Comparison of ENCODE assay signal across 10 mouse cellular contexts in genomic region chr16:33005216-33005615, GRCm38 (mm10). TPM values are rescaled to one million over a fixed set of nuclear protein-coding genes. Genes with fewer than 3 reads are reported as not detected.
A peak's percentile ranks its signal among the peaks of the same experiment; 100 is the strongest.
DNase-seq lines count a peak whose midpoint lies in the region; ATAC-seq and TF ChIP-seq lines count a peak whose summit lies in the region.
"Had no signal": no experiment of that assay in that cellular context is flagged by ENCODE, and none has a peak within 500 bp of the region (broad histone marks: within the 10 kb centered on the region; RNA-seq: fewer than 3 reads in every experiment).

No protein-coding gene starts in this region.

- TF ChIP-seq CTCF in MEL (IDR thresholded peaks at IDR 0.05 in 2 of 3, conservative IDR thresholded peaks at IDR 0.05 in 1 of 3; ENCODE audit: control insufficient read depth in 1 of 3, insufficient read depth in 1 of 3, low read depth in 2 of 3, low read length in 3 of 3, poor library complexity in 1 of 3, severe bottlenecking in 1 of 3), result no peak
- no peak for TF ChIP-seq CTCF in brain, embryonic 14.5 days (IDR thresholded peaks at IDR 0.05; ENCODE audit: borderline replicate concordance, extremely low read depth, insufficient read depth, insufficient read length)
- no peak for TF ChIP-seq CTCF in heart, postnatal 0 days (IDR thresholded peaks at IDR 0.05; ENCODE audit: low read depth)

- H3K9ac ChIP-seq in hindbrain, embryonic 15.5 days, result no peak overlapping the region
- no peak overlapping the region for H3K9ac ChIP-seq in hindbrain, embryonic 13.5 days
- H3K9ac ChIP-seq in MEL (ENCODE audit: control insufficient read depth, low read depth, low read length, poor library complexity, severe bottlenecking), result no peak overlapping the region
- no peak overlapping the region for H3K9ac ChIP-seq in heart, postnatal 0 days (replicated peaks; ENCODE audit: low read depth, low read length)

- H3K27ac ChIP-seq in hindbrain, embryonic 15.5 days (replicated peaks), result 0 out of 2 replicates have a peak overlapping the region, but pooled peaks have one; percentile 30
- no peak overlapping the region for H3K27ac ChIP-seq in hindbrain, embryonic 13.5 days
- no peak overlapping the region for H3K27ac ChIP-seq in MEL (ENCODE audit: control insufficient read depth, low read depth, low read length)
- H3K27ac ChIP-seq in heart, postnatal 0 days (ENCODE audit: low read depth), result no peak overlapping the region
- H3K27ac ChIP-seq: heart, adult 2 months had no signal

- H3K4me2 ChIP-seq in hindbrain, embryonic 15.5 days, result no peak overlapping the region
- H3K4me2 ChIP-seq in hindbrain, embryonic 13.5 days, result no peak overlapping the region
- H3K4me2 ChIP-seq in heart, postnatal 0 days (ENCODE audit: low read depth, low read length), result peak overlapping the region; percentile 8; the same call in 1 of the 2 replicates

- TF ChIP-seq RAD21 in MEL (IDR thresholded peaks at IDR 0.05; ENCODE audit: low read depth, low read length), result no peak

- no peak overlapping the region for H3K4me3 ChIP-seq in hindbrain, embryonic 15.5 days
- no peak overlapping the region for H3K4me3 ChIP-seq in hindbrain, embryonic 13.5 days
- no peak overlapping the region for H3K4me3 ChIP-seq in MEL (ENCODE audit: control insufficient read depth in 1 of 2, insufficient read depth in 1 of 2, low read depth in 2 of 2, low read length in 2 of 2)
- H3K4me3 ChIP-seq in heart, postnatal 0 days (ENCODE audit: low read depth, low read length), result no peak overlapping the region
- H3K4me3 ChIP-seq: heart, adult 2 months had no signal

- no peaks in the 10 kb centered on the region for H3K9me3 ChIP-seq in hindbrain, embryonic 15.5 days
- H3K9me3 ChIP-seq in hindbrain, embryonic 13.5 days, result no peaks in the 10 kb centered on the region
- H3K9me3 ChIP-seq in MEL (replicated peaks; ENCODE audit: insufficient read depth, low read length), result no peaks in the 10 kb centered on the region
- H3K9me3 ChIP-seq in heart, postnatal 0 days (replicated peaks; ENCODE audit: control insufficient read depth, low read length), result 0 out of 2 replicates have a peak, but pooled peaks cover 4% of the 10 kb centered on the region

- no peaks in the 10 kb centered on the region for H3K79me2 ChIP-seq in MEL (ENCODE audit: control insufficient read depth, insufficient read depth, low read length, poor library complexity)

- TF ChIP-seq EP300 in MEL (IDR thresholded peaks at IDR 0.05; ENCODE audit: low read depth in 1 of 2, low read length in 2 of 2), result peak in 1 of 2 experiments; percentile 41; a peak in 2 of 4 replicates
- no peak for TF ChIP-seq EP300 in heart, postnatal 0 days (IDR thresholded peaks at IDR 0.05; ENCODE audit: low read depth)

- WGBS in hindbrain, embryonic 15.5 days, result 47% methylated on average over 9 of the region's 9 CpGs
- 59% methylated on average over 9 of the region's 9 CpGs for WGBS in hindbrain, embryonic 13.5 days
- 15% methylated on average over 9 of the region's 9 CpGs for WGBS in heart, postnatal 0 days

- peaks cover 51% of the 10 kb centered on the region for H3K36me3 ChIP-seq in hindbrain, embryonic 15.5 days
- H3K36me3 ChIP-seq in hindbrain, embryonic 13.5 days, result peaks cover 79% of the 10 kb centered on the region
- H3K36me3 ChIP-seq in MEL (ENCODE audit: control insufficient read depth in 1 of 2, insufficient read depth in 2 of 2, low read length in 2 of 2), result peaks cover 0 to 15% of the 10 kb centered on the region in 2 experiments; a peak in 2 of 4 replicates
- peaks cover 68% of the 10 kb centered on the region for H3K36me3 ChIP-seq in heart, postnatal 0 days (replicated peaks; ENCODE audit: control insufficient read depth, insufficient read depth, low read length)

- H3K27me3 ChIP-seq in hindbrain, embryonic 15.5 days, result no peaks in the 10 kb centered on the region
- no peaks in the 10 kb centered on the region for H3K27me3 ChIP-seq in hindbrain, embryonic 13.5 days
- H3K27me3 ChIP-seq in MEL (ENCODE audit: control insufficient read depth in 1 of 2, insufficient read depth in 2 of 2, low read length in 2 of 2), result no peaks in the 10 kb centered on the region
- H3K27me3 ChIP-seq in heart, postnatal 0 days (ENCODE audit: control insufficient read depth, insufficient read depth, low read length), result no peaks in the 10 kb centered on the region

- no peaks in the 10 kb centered on the region for H3K4me1 ChIP-seq in hindbrain, embryonic 15.5 days (replicated peaks)
- H3K4me1 ChIP-seq in hindbrain, embryonic 13.5 days (replicated peaks), result 0 out of 2 replicates have a peak, but pooled peaks cover 3% of the 10 kb centered on the region
- no peaks in the 10 kb centered on the region for H3K4me1 ChIP-seq in MEL (ENCODE audit: control insufficient read depth in 1 of 2, insufficient read depth in 2 of 2, low read length in 2 of 2)
- 0 out of 2 replicates have a peak, but pooled peaks cover 5% of the 10 kb centered on the region for H3K4me1 ChIP-seq in heart, postnatal 0 days (ENCODE audit: control insufficient read depth, insufficient read depth)

- peak; percentile 46 for DNase-seq in MEL (ENCODE audit: low read depth, low spot score)
- peak; percentile 90 for DNase-seq in brain, embryonic 14.5 days (ENCODE audit: low read depth)
- peak; percentile 71 for DNase-seq in heart, postnatal 0 days (ENCODE audit: low spot score)
- DNase-seq in spleen, postnatal 14 days (ENCODE audit: low spot score in 2 of 2), result no peak
- DNase-seq in frontal cortex, postnatal 36 days (ENCODE audit: low spot score in 2 of 2), result no peak
- no peak for DNase-seq in adrenal gland, postnatal 14 days
- DNase-seq: thymus, postnatal 14 days had no signal

- ATAC-seq in hindbrain, embryonic 15.5 days (ENCODE audit: low FRiP score, low read depth), result no peak
- no peak for ATAC-seq in hindbrain, embryonic 13.5 days (ENCODE audit: low FRiP score)
- peak; percentile 27; the same call in 1 of the 2 replicates for ATAC-seq in heart, postnatal 0 days (ENCODE audit: insufficient read depth, low read depth)

- no peak for TF ChIP-seq POLR2A in MEL (IDR thresholded peaks at IDR 0.05; ENCODE audit: control insufficient read depth in 1 of 2, insufficient read depth in 1 of 2, low read depth in 1 of 2, low read length in 2 of 2, poor library complexity in 1 of 2)
- TF ChIP-seq POLR2A in brain, embryonic 14.5 days (IDR thresholded peaks at IDR 0.05; ENCODE audit: borderline replicate concordance, extremely low read depth, insufficient read depth, insufficient read length, poor library complexity, severe bottlenecking), result no peak

TF ChIP-seq in MEL, 35 proteins besides CTCF, POLR2A, EP300 and RAD21 (continues in another document):
- TF ChIP-seq USF1 (IDR thresholded peaks at IDR 0.05; ENCODE audit: low read depth, low read length) (no peak), BHLHE40 (IDR thresholded peaks at IDR 0.05; ENCODE audit: borderline replicate concordance, low read depth, low read length) (no peak), ELF1 (IDR thresholded peaks at IDR 0.05; ENCODE audit: low read depth, low read length) (no peak), UBTF (IDR thresholded peaks at IDR 0.05; ENCODE audit: borderline replicate concordance, insufficient read depth, low read depth, low read length) (no peak), GABPA (IDR thresholded peaks at IDR 0.05; ENCODE audit: low read depth, low read length) (no peak), ZNF384 (IDR thresholded peaks at IDR 0.05; ENCODE audit: low read depth, low read length) (peak; percentile 81), E2F4 (IDR thresholded peaks at IDR 0.05; ENCODE audit: borderline replicate concordance, low read depth, low read length) (no peak), CHD2 (IDR thresholded peaks at IDR 0.05; ENCODE audit: low read length) (no peak), ETS1 (IDR thresholded peaks at IDR 0.05; ENCODE audit: low read depth, low read length) (0 out of 2 replicates have a peak, but pooled peaks have one; percentile 14), MXI1 (IDR thresholded peaks at IDR 0.05; ENCODE audit: low read depth, low read length) (no peak), TAL1 (IDR thresholded peaks at IDR 0.05; ENCODE audit: low read length) (no peak)

RNA-seq across cellular contexts. Expression of gene Iqcg, which starts 50.8 kb away (rescaled TPM):
- 6.0 and 6.5 TPM in 2 replicates for polyA plus RNA-seq in hindbrain, embryonic 15.5 days (2015; fragmentation: Nextera tagmentation; extraction: Ambion mirVana)
- 6.4 and 6.8 TPM in 2 replicates for polyA plus RNA-seq in hindbrain, embryonic 13.5 days (2015; fragmentation: Nextera tagmentation; extraction: Ambion mirVana)
- total RNA-seq in MEL (2012; rRNA removed), result 13.6 and 15.0 TPM in 2 replicates
- polyA plus RNA-seq in MEL (2012; ENCODE audit: insufficient read depth in 1 of 2, insufficient read length in 2 of 2, low read depth in 1 of 2, low replicate concordance in 2 of 2, missing spikeins in 1 of 2), result 10 to 100 TPM in 1 of 2 experiments, not detected in 1; 40.4 TPM
- 1.4 and 2.7 TPM in 2 replicates for polyA plus RNA-seq in brain, embryonic 14.5 days (2012; rRNA removed)
- total RNA-seq in heart, postnatal 0 days (2014; rRNA removed; ENCODE audit: low replicate concordance), result 0.23 TPM in 1 of 2 replicates, not detected in the other
- polyA plus RNA-seq in heart, postnatal 0 days (2015; fragmentation: Nextera tagmentation; extraction: Ambion mirVana), result 0.83 and 1.4 TPM in 2 replicates
- 1.1 and 2.3 TPM in 2 replicates for total RNA-seq in adrenal gland, postnatal 14 days (2021)

RNA-seq across cellular contexts. Expression of gene Rpl35a, which starts 51.0 kb away (rescaled TPM):
- 425 and 508 TPM in 2 replicates for polyA plus RNA-seq in hindbrain, embryonic 15.5 days (2015; fragmentation: Nextera tagmentation; extraction: Ambion mirVana)
- 566 and 585 TPM in 2 replicates for polyA plus RNA-seq in hindbrain, embryonic 13.5 days (2015; fragmentation: Nextera tagmentation; extraction: Ambion mirVana)
- 2,034 and 2,314 TPM in 2 replicates for total RNA-seq in MEL (2012; rRNA removed)
- 1,000 to 10,000 TPM in 1 of 2 experiments, not detected in 1; 1,572 TPM for polyA plus RNA-seq in MEL (2012; ENCODE audit: insufficient read depth in 1 of 2, insufficient read length in 2 of 2, low read depth in 1 of 2, low replicate concordance in 2 of 2, missing spikeins in 1 of 2)
- 746 and 817 TPM in 2 replicates for polyA plus RNA-seq in brain, embryonic 14.5 days (2012; rRNA removed)
- 615 and 659 TPM in 2 replicates for total RNA-seq in heart, postnatal 0 days (2014; rRNA removed; ENCODE audit: low replicate concordance)
- polyA plus RNA-seq in heart, postnatal 0 days (2015; fragmentation: Nextera tagmentation; extraction: Ambion mirVana), result 490 and 528 TPM in 2 replicates
- total RNA-seq in adrenal gland, postnatal 14 days (2021), result 526 and 608 TPM in 2 replicates

RNA-seq across cellular contexts. Expression of gene Lmln, which starts 57.1 kb away (rescaled TPM):
- polyA plus RNA-seq in hindbrain, embryonic 15.5 days (2015; fragmentation: Nextera tagmentation; extraction: Ambion mirVana), result 4.4 and 4.6 TPM in 2 replicates
- polyA plus RNA-seq in hindbrain, embryonic 13.5 days (2015; fragmentation: Nextera tagmentation; extraction: Ambion mirVana), result 3.3 and 4.4 TPM in 2 replicates
- 2.0 and 2.7 TPM in 2 replicates for total RNA-seq in MEL (2012; rRNA removed)
- 1 to 10 TPM in 1 of 2 experiments, not detected in 1; 3.8 TPM for polyA plus RNA-seq in MEL (2012; ENCODE audit: insufficient read depth in 1 of 2, insufficient read length in 2 of 2, low read depth in 1 of 2, low replicate concordance in 2 of 2, missing spikeins in 1 of 2)
- 5.8 and 9.6 TPM in 2 replicates for polyA plus RNA-seq in brain, embryonic 14.5 days (2012; rRNA removed)
- total RNA-seq in heart, postnatal 0 days (2014; rRNA removed; ENCODE audit: low replicate concordance), result 3.5 and 4.4 TPM in 2 replicates
- polyA plus RNA-seq in heart, postnatal 0 days (2015; fragmentation: Nextera tagmentation; extraction: Ambion mirVana), result 0.81 and 1.1 TPM in 2 replicates
- 8.4 and 11.0 TPM in 2 replicates for total RNA-seq in adrenal gland, postnatal 14 days (2021)

Comparison
In these comparisons a context has a peak if more than half of its experiments do, and no peak if none do; other contexts are left out.
1. DNase-seq: peak in MEL (single experiment), brain, embryonic 14.5 days (single experiment) and heart, postnatal 0 days (single experiment); none in spleen, postnatal 14 days (0 of 2), frontal cortex, postnatal 36 days (0 of 2) and adrenal gland, postnatal 14 days (single experiment).